Mouse (Mus musculus): ENCODE measurements around the gene Gosr2. TPM values are rescaled to one million over a fixed set of nuclear protein-coding genes. Genes with fewer than 3 reads are reported as not detected.
A peak's percentile ranks its signal among the peaks of the same experiment; 100 is the strongest.

The Gosr2 gene
- polyA plus RNA-seq, 1 experiment from 2014 or later = 58.7 TPM

DNA sequence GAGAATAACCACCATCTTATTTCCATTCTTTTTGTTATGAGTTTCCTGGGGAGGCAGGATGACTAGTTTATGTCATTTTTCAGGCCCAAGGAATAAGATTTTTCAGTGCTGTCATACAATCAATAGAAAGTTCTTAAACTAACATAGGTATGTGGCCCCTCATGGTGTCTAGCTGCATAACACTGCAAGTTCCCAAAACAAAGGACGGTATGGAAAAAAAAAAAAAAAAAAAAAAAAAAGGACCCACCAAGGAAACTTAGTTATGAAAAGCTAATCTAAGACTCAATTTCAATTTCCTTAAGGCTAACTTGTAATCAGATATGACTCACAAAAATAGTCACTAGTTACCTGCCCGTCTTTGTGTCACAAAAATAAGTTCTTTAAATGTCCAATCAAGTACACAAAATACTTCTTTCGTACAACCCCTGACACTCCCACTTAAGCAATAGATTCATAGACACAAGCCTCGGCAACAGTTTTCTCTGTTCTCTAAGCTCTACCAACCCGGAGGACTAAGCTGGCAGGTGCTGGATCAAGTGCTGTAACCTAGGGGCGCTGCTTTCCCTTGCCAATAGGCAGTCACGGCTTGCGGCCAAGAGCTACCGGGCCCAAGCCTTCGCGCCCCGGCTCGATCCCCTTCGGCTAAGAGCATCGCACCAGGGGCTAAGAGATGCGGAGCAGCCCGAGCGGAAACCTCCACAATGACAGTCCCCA, 690 bp downstream of the Gosr2 start:
- Histone ChIP-seq H3K4me2 (replicated peaks; ENCODE audit: low read depth) (peak overlapping the region; percentile 72), H3K4me3 (ENCODE audit: low read depth, low read length) (peak overlapping the region; percentile 91), H3K36me3 (ENCODE audit: control insufficient read depth, insufficient read depth, low read length) (no peaks in the 10 kb centered on the region), H3K9ac (ENCODE audit: low read length) (peak overlapping the region; percentile 94), H3K27me3 (ENCODE audit: control insufficient read depth, insufficient read depth, low read length) (no peaks in the 10 kb centered on the region), H3K27ac (replicated peaks) (peak overlapping the region; percentile 98), H3K9me3 (ENCODE audit: control insufficient read depth, low read length) (no peaks in the 10 kb centered on the region), H3K4me1 (replicated peaks; ENCODE audit: control insufficient read depth, insufficient read depth) (no peaks in the 10 kb centered on the region)
- ATAC-seq (ENCODE audit: low FRiP score, low TSS enrichment) (peak; percentile 73), DNase-seq (ENCODE audit: low spot score) (no peak)
- WGBS = 1% methylated on average over 18 of the region's 18 CpGs
- peak; percentile 40 for TF ChIP-seq CTCF (IDR thresholded peaks at IDR 0.05; ENCODE audit: low read depth)
- TF ChIP-seq EP300 (optimal IDR thresholded peaks at IDR 0.05) = no peak

DNA sequence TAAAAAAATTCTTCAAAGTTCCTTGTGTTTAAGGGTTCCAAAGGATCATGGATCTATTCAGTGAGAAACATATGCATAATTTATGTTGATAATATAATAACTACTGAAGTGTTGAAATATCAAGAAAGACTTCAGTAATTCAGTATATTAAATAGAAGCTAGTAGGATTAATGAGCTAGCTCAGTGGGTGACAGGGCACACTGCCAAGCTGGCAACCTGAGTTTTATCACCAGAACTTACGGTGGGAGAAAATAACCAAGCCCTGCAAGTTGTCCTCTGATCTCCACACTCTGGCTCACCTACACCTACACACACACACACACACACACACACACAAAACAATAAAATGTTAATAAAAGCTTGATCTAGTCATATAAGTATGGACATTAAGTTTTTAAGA, 4.5 kb downstream of the Gosr2 start:
- DNase-seq (ENCODE audit: low spot score) (no peak), ATAC-seq (ENCODE audit: low FRiP score, low TSS enrichment) (no peak)
- Histone ChIP-seq H3K4me2 (replicated peaks; ENCODE audit: low read depth) (no peak overlapping the region), H3K4me3 (ENCODE audit: low read depth, low read length) (no peak overlapping the region), H3K9ac (ENCODE audit: low read length) (no peak overlapping the region), H3K9me3 (ENCODE audit: control insufficient read depth, low read length) (no peaks in the 10 kb centered on the region), H3K27ac (replicated peaks) (no peak overlapping the region), H3K36me3 (ENCODE audit: control insufficient read depth, insufficient read depth, low read length) (0 out of 2 replicates have a peak, but pooled peaks cover 3% of the 10 kb centered on the region), H3K27me3 (ENCODE audit: control insufficient read depth, insufficient read depth, low read length) (no peaks in the 10 kb centered on the region), H3K4me1 (replicated peaks; ENCODE audit: control insufficient read depth, insufficient read depth) (no peaks in the 10 kb centered on the region)
- TF ChIP-seq CTCF (IDR thresholded peaks at IDR 0.05; ENCODE audit: low read depth) (no peak), EP300 (optimal IDR thresholded peaks at IDR 0.05) (no peak)
- 35% methylated on average over 1 of the region's 1 CpGs for WGBS

GRCm38 (mm10) chr11:103691036-103691435, 6.7 kb downstream of the Gosr2 start:
- Histone ChIP-seq H3K9ac (ENCODE audit: low read length) (no peak overlapping the region), H3K27me3 (ENCODE audit: control insufficient read depth, insufficient read depth, low read length) (no peaks in the 10 kb centered on the region), H3K36me3 (ENCODE audit: control insufficient read depth, insufficient read depth, low read length) (peaks cover 7% of the 10 kb centered on the region), H3K9me3 (ENCODE audit: control insufficient read depth, low read length) (no peaks in the 10 kb centered on the region), H3K27ac (replicated peaks) (no peak overlapping the region), H3K4me3 (ENCODE audit: low read depth, low read length) (no peak overlapping the region), H3K4me1 (replicated peaks; ENCODE audit: control insufficient read depth, insufficient read depth) (no peaks in the 10 kb centered on the region), H3K4me2 (replicated peaks; ENCODE audit: low read depth) (no peak overlapping the region)
- WGBS = 89% methylated on average over 1 of the region's 1 CpGs
- TF ChIP-seq EP300 (optimal IDR thresholded peaks at IDR 0.05) = no peak
- no peak for TF ChIP-seq CTCF (IDR thresholded peaks at IDR 0.05; ENCODE audit: low read depth)
- DNase-seq (ENCODE audit: low spot score) (no peak), ATAC-seq (ENCODE audit: low FRiP score, low TSS enrichment) (no peak)

DNA sequence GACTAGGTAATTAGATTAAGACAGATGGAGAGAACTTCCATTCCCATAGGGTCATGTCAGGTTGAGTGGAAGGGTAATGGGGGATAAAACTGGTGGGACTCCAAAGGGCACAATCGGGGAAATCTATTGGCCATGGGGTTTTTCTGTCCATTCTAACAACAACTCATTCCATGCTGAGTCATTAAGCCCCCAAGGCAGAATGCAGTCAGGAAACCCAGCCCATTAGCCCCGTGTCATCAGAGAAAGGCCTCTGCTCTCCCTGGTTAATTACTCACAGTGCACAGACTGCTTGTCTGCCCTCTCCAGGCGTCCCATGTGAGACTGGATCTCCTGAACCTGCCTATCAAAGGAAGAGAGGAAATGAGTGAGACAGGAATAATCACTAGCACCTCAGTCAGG, 8.7 kb downstream of the Gosr2 start:
- no peaks in the 10 kb centered on the region for H3K4me1 ChIP-seq (replicated peaks; ENCODE audit: control insufficient read depth, insufficient read depth)
- no peak overlapping the region for H3K4me2 ChIP-seq (replicated peaks; ENCODE audit: low read depth)
- H3K27ac ChIP-seq (replicated peaks) = no peak overlapping the region
- H3K27me3 ChIP-seq (ENCODE audit: control insufficient read depth, insufficient read depth, low read length) = no peaks in the 10 kb centered on the region
- H3K4me3 ChIP-seq (ENCODE audit: low read depth, low read length) = no peak overlapping the region
- no peak for DNase-seq (ENCODE audit: low spot score)
- 39% methylated on average over 3 of the region's 3 CpGs for WGBS
- H3K36me3 ChIP-seq (ENCODE audit: control insufficient read depth, insufficient read depth, low read length) = peaks cover 7% of the 10 kb centered on the region
- ATAC-seq (ENCODE audit: low FRiP score, low TSS enrichment) = no peak
- TF ChIP-seq CTCF (IDR thresholded peaks at IDR 0.05; ENCODE audit: low read depth) (no peak), EP300 (optimal IDR thresholded peaks at IDR 0.05) (no peak)
- no peak overlapping the region for H3K9ac ChIP-seq (ENCODE audit: low read length)
- no peaks in the 10 kb centered on the region for H3K9me3 ChIP-seq (ENCODE audit: control insufficient read depth, low read length)

DNA sequence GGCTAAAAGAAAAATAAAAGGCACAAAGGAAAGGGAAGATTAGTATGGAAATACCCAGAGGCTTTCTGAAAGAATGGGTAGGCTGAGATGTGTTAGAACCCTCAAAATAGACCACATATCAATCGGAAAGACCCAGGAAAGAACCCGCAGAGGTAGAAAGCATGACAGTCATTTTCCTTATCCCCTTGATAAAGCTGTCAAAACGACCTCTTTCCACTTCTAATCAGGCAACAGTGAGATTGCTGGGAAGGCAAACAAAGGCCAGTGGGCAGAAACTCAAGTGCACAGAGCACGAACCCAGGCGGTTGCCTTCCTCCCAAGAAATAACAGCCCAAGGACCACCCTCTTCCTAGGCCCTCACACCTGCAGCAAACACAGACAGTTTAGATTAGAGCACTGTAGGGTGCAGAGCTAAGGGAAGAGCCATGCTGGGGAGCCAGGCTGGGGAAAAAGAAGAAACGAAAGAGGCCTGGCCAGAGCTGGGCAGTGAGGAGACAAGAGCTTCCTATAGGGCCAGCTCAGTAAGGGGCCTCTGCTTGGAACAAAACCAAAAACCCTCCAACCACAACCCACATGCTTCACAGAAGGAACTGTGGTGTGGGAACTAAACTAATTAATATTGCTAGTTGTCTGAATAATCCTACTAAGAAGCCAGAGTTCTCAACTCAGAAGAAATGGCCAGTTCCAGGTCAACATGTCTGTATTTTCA, 9.3 kb downstream of the Gosr2 start:
- H3K4me3 ChIP-seq (ENCODE audit: low read depth, low read length) = no peak overlapping the region
- TF ChIP-seq EP300 (optimal IDR thresholded peaks at IDR 0.05) (no peak), CTCF (IDR thresholded peaks at IDR 0.05; ENCODE audit: low read depth) (no peak)
- WGBS = 59% methylated on average over 6 of the region's 6 CpGs
- no peaks in the 10 kb centered on the region for H3K9me3 ChIP-seq (ENCODE audit: control insufficient read depth, low read length)
- no peak overlapping the region for H3K4me2 ChIP-seq (replicated peaks; ENCODE audit: low read depth)
- no peak overlapping the region for H3K9ac ChIP-seq (ENCODE audit: low read length)
- H3K36me3 ChIP-seq (ENCODE audit: control insufficient read depth, insufficient read depth, low read length) = peaks cover 11% of the 10 kb centered on the region
- H3K27me3 ChIP-seq (ENCODE audit: control insufficient read depth, insufficient read depth, low read length) = no peaks in the 10 kb centered on the region
- H3K4me1 ChIP-seq (replicated peaks; ENCODE audit: control insufficient read depth, insufficient read depth) = no peaks in the 10 kb centered on the region
- no peak for ATAC-seq (ENCODE audit: low FRiP score, low TSS enrichment)
- no peak overlapping the region for H3K27ac ChIP-seq (replicated peaks)
- no peak for DNase-seq (ENCODE audit: low spot score)

GRCm38 (mm10) chr11:103686706-103687105, 11.0 kb downstream of the Gosr2 start:
- Histone ChIP-seq H3K9ac (ENCODE audit: low read length) (no peak overlapping the region), H3K27me3 (ENCODE audit: control insufficient read depth, insufficient read depth, low read length) (no peaks in the 10 kb centered on the region), H3K9me3 (ENCODE audit: control insufficient read depth, low read length) (no peaks in the 10 kb centered on the region), H3K4me1 (replicated peaks; ENCODE audit: control insufficient read depth, insufficient read depth) (no peaks in the 10 kb centered on the region), H3K4me3 (ENCODE audit: low read depth, low read length) (no peak overlapping the region), H3K4me2 (replicated peaks; ENCODE audit: low read depth) (no peak overlapping the region), H3K27ac (replicated peaks) (no peak overlapping the region), H3K36me3 (ENCODE audit: control insufficient read depth, insufficient read depth, low read length) (peaks cover 23% of the 10 kb centered on the region)
- ATAC-seq (ENCODE audit: low FRiP score, low TSS enrichment) (no peak), DNase-seq (ENCODE audit: low spot score) (no peak)
- TF ChIP-seq EP300 (optimal IDR thresholded peaks at IDR 0.05) (no peak), CTCF (IDR thresholded peaks at IDR 0.05; ENCODE audit: low read depth) (no peak)
- WGBS = 93% methylated on average over 6 of the region's 6 CpGs

Measured in stomach, postnatal 0 days (tissue).